Mouse (Mus musculus): ENCODE results near the gene Ndufaf8.

Gene Ndufaf8

DNA sequence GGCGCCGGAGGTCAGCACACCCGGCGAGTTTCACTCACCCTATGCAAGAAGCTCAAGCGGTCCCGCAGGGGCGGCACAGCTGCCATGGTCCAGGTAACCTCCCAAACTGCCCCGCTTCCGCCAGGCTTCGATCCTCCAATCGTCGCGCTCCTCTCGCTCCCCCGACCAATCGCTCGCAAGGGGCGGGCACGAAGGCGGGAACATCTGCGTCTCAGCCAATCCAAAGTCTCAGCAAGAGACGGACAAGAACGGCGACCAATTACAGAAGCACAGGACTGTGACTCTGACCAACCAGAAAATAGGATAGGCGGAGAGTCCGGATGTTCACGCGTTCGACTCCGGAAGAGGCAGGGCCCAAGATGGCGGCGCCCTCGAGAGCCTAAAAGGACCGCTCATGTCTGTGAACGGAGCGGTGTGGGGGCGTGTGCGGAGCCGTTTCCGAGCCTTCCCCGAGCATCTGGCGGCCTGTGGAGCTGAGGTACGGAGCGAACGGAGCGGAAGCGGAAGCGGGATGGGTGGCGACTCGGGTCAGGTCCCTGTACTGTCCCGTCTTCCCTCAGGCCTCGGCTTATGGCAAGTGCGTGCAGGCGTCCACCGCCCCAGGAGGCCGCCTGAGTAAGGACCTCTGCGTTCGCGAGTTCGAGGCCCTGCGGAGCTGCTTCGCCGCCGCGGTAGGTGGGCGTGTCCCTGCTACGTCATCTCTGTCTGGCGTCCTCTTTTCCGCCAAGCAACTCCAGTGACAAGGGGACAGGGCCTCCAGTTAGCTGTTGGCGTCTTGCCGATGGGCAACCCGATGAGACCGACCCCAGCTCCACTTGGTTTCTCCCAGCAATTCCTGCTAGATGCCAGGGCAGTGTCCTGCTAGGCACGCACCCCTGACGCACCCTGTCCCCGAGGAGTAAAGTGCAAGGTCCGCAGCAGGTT is at the start of gene Ndufaf8, which contains the start of gene Tepsin:
Gene Ndufaf8 (plus strand): TSS at position 341 of the 924 bp plus-strand sequence.
Gene Tepsin (minus strand): TSS at position 144 of the 924 bp plus-strand sequence.
- peak; percentile 96 for ATAC-seq (ENCODE audit: low TSS enrichment)

DNA sequence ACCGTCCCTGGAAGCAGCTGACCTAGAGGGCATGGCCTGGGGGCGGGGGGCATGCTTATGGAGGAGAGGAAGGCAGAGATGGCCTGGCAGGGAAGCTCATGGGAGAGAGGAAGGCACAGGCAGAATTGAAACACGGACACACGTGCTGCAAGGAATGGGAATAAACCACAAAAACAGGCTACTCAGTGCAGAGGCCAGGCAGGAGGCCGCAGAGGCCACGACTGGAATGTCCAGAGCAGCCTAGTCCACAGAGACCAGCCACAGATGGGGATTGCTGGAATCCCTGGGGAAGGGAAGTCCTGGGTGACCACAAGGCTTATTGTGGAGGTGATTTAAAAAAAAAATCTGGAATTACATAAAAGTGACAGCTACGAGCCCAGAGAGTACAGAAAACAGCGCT is 49.7 kb upstream of the Ndufaf8 start:
- no peak for ATAC-seq (ENCODE audit: low TSS enrichment)

DNA sequence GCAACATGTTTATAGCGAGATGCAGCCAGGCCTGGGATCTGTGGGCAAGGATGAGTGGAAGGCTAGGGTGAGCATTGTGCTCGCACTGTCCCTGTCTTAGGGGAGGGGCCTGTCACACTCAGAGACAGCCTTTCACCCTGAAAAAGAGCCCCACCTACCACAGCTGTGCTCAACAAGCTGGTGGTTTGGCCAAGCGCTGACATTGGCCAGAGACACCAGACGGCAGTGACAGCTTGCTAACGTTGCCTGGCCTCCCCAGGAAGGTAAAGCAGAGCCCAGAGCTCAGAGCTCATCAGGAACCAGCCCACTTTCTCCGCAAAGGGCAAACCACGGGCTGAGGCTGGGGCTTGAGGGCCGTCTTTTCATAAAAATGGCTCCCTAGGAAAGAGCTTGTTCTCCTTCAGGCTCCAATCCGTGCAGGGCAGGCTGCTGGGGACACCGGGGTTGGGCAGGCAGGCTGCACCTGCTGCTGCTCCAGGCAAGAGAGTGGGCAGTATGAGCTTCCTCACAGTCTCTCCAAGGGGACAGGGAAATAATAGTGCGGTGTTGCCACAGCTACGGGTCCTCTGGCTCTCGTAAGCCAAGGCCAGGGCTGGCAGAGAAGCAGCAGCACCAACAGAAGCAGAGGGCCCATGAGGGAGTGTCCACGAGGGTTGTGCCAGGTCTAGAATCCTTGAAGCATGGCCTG is 47.5 kb upstream of the Ndufaf8 start:
- 0 out of 2 replicates have a peak, but pooled peaks have one; percentile 18 for ATAC-seq (ENCODE audit: low TSS enrichment)

DNA sequence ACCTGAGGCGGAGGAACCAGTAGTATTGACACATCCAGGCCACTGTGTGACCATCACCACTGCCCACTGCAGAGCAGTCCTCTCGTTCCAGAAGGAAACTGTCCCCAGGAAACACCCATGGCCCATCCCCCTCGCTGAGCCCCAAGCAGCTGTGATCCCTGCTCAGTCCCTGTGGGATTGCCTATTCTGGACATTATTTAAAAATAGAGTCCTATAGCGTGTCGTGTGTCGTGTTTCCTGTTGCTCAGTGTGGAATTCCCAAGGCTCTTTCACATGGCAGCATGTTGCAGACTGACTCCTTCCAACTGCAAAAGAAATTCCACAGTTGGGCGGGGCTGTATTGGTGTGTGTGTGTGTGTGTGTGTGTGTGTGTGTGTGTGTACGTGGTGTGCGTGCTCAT is 46.5 kb upstream of the Ndufaf8 start:
- ATAC-seq (ENCODE audit: low TSS enrichment), result no peak

DNA sequence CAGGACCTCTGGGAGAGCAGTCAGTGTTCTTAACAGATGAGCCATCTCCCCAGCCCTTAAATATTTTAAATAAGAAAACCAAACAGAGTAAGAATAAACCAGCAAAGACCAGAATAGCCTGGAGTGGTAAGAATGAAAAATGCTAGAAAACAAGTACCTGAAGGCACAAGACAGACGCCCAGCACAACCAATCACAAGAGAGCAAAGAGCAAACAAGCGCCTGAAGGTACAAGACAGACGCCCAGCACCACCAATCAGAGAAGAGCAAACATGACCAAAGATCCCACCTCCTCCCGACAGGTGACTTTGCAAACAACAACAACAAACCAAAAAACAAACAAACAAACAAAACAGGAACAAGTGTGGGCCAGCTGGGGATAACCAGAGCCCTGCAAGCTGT is 44.9 kb upstream of the Ndufaf8 start:
- ATAC-seq (ENCODE audit: low TSS enrichment), result no peak

DNA sequence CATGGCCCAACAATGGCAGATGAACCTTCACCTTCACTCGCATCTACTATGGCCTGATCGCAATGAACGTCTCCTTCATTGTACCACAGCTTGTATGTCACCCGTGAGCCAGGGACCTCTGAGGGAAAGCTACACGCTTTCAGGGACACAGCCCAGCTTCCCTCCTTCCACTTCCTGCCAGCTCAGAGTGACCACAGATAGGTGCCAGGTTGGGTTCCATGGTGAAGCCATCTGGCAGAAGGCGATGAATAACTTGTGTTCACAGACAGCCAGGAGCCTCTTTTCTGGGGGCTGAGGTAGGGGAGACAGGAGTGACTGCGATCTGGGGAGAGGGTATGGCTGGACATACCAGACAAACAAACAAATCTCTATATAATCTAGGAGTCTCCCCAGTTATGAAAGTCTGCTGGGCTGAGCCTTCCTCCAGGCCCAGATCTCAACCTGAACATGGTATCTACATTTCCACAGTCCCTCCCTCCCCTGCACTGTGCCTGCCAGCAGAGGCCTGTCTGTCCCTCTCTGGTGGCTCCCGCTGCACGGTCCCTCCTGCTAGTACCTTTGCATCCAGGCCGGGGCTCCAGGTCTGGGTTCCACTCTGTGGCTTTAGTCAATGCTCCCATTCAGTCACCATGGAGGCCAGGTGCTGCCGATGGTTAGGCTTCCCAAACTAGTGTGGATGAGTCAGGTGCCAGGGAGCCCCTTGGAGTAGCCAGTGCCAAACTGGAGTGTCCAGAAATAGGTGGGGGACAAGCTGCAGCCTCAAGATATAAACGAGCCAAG is 42.6 kb upstream of the Ndufaf8 start:
- ATAC-seq (ENCODE audit: low TSS enrichment), result no peak

DNA sequence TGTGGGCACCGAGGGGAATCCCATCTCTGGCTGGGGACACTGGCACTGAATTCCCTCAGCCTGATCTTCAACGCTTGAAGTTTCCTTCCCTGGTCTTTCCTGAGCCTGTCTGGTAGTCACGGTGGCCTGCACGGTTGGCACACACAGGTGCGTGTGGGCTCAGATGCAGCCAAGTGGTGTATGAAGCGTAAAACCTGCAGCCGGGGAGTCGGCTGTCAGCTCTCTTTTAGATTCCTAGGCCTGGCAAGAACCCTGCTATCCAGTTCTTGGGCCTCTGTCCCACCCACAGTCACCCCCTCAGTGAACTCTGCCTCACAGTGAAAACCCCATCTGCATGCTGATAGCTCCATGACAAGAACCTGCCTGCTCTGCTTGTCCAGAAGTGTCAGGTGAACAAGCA is 38.1 kb upstream of the Ndufaf8 start:
- no peak for ATAC-seq (ENCODE audit: low TSS enrichment)

DNA sequence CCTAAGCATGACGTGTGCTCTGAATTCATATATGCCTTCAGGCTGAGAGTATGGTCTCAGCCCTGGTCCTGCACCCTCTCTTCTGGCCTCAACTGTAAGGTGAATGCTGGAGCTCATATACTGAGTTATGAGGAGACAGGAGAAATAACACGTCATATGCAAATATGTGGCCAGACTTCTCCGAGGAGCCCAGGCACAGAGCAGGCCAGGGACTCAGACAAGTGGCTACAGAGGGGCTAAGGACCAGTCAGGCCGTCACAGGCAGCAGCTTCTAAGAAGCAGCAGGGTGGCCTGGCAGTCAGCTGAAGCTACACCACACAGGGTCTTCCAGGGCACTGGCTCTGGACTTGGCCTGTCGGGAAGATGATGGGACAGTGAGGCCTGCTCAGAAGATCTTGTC is 35.4 kb upstream of the Ndufaf8 start:
- ATAC-seq (ENCODE audit: low TSS enrichment), result no peak

DNA sequence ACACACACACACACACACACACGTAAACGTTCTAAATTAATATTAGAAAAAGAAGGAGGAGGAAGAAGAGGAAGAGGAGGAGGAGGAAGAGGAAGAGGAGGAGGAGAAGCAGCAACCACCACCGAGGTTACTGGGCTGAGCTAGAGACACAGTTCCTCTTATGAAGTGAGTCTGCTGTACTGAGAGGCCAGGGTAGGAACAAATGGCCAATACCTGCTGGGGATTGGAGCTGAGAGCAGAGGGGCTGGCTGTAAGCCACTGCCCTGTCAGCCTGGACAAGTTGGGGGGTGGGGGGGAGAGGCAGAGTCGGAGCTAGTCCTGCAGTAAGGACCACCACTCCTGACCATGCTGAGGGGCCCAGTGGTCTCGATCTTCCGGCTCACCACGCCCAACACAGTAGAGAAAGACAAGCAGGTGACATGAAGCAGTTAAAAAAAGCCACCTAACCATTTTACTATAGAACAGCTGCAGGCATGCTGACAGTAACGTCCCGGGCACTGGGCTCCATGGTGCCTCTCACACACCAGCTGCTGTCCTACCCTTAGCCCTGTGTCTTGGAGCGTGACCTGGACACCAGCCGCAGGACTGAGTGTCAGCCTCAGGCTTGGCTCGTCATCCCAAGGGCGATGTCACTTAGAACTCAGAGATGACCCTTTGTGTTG is 34.6 kb upstream of the Ndufaf8 start:
- ATAC-seq (ENCODE audit: low TSS enrichment), result no peak

DNA sequence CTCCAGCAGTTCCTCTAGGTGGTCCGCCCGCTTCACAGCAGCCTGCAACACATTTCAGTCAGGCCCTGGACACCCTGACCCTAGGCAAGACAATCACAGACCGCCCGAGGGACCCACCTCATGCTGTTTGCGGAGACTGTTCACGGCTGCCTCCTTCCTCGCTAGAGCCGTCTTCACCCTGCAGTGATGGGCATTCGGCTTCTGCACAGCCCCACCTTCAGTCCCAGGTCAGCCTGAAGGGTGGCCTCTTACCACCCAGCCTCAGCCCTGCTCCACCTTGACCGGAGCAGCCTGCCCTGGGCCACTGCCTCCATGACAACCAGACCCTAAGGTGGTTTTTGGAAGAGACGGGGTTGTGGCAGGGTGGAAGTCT is 34.1 kb upstream of the Ndufaf8 start:
- no peak for ATAC-seq (ENCODE audit: low TSS enrichment)

DNA sequence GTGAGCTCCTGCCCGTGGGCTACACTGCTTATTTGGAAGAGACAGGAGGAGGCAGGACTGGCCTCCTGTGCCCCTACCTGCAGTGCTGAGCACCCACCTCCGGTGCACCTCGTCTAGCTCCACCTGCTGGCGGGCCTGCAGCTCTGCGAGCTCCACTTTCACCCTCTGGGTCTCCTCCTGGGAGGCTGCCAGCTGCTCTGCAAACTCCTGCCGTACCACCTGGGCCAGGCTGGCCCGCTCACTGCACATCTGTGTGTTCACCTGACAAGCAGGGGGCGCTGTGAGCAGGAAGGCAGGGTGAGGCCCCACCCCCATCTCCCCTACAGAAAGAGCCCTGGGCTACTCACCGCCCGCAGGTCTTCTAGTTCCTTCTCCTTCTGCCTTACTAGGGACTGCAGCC is 33.4 kb upstream of the Ndufaf8 start:
- ATAC-seq (ENCODE audit: low TSS enrichment), result peak; percentile 68; the same call in 1 of the 2 replicates

DNA sequence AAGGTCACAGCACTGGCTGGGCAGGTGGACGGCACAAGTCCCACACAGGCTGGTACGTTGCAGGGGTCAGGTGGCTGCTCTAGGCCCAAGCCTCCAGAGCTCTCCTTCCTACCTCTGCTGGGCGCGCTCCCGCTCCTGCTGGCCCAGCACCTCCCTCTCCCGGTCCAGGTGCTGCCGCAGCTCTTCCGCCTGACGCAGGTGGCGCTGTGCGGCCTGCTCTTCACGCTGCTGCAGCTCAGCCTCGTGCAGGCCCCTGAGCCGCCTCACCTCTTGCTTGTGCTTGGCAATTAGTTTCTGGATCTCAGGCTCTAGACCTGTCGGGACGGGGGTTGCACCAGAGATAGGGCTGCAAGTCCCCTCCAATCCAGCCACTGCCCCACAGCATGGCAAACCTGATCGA is 30.9 kb upstream of the Ndufaf8 start:
- no peak for ATAC-seq (ENCODE audit: low TSS enrichment)

DNA sequence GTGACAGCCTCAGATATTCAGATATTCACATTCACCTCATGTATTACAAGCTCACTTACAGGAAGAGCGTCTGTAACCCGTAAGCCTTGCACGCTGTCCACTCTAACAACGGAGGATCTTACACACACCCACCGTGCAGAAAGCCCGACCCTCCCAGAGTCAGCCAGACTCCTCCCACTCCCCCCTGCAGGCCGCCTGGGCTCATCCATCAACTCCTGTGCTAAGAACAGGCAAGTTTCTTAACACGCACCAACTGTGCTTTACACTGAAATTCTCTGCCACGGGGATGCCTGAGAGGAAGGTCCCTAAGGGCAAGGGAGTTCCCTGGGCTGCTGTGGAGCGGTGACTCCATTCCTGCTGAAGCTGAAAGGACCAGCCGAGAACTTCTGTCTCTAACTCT is 29.5 kb upstream of the Ndufaf8 start:
- ATAC-seq (ENCODE audit: low TSS enrichment), result no peak

DNA sequence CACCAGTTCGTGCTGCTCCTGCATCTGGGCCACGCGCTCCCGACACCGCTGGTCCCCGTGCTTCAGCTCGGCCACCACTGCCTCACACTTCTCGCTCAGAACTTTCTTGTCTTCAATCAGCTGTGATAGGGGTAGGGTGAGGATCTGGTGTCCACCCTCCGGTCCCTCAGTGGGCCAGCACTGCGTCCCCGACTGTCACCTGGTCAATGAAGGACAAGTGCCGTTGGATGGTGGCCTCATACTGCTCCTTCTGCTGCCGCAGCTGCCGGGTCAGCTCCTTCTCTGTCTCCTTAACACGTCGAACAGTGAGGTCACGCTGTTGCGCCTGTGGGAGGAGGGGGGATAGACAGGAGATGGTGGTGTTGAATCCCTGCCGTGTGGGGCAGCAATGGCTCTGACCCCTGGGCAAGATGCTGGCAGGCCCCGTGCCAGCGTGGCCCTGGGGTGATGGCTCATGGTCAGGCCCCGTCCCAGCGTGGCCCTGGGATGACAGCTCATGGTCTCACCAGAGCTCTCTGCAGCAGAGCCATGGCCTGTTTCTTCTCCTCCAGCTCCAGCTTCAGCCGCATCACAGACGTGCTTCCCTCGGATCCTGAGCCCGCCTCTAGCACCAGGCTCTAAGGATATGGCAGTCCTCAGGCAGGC is 28.3 kb upstream of the Ndufaf8 start:
- ATAC-seq (ENCODE audit: low TSS enrichment), result no peak

DNA sequence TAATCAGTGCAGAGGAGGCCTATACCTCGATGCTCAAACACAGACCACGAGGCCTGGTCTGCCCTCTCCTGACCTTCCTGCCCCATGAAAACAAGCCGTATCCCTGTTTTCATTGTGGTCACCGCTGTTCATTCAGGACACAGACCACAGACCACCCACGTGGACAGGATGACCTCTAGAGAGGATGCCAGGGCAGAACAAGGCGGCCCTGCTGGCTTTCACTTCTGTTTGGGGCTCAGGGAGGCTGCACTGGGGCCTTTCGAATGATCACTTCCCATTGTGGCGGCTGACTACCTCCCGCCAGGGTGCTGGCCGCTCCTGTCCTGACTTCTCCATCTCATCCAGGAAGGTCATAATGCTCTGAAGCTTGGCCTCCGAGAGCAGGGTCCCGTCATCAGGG is 27.7 kb upstream of the Ndufaf8 start:
- no peak for ATAC-seq (ENCODE audit: low TSS enrichment)

DNA sequence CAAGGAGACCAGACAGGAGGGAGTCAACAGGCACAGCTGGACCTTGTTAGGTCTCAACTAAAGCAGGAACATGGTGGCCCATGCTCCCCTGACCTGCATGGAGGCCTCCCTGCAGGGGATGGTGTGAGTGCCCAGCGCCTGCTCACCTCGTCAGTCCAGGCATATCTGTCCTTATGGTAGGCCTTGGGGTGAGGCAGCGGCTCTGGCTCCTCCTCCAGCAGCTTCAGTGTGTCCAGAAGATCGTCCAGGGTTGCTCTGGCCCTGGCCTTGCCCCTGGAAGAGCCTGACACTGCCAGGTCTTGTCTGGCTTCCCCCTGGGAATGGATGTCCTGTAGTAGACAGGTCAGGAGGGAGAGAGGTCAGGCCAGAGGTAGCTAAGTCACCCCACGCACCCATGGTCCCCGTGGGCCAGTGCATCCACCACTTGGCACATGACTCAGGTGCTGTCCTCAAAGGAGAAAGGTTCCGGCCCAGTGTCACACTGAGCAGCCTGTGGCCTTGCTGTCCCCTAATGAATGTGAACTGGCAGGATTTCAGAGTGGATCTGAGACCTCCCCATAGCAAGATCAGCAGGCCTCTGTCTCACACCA is 26.9 kb upstream of the Ndufaf8 start:
- no peak for ATAC-seq (ENCODE audit: low TSS enrichment)

DNA sequence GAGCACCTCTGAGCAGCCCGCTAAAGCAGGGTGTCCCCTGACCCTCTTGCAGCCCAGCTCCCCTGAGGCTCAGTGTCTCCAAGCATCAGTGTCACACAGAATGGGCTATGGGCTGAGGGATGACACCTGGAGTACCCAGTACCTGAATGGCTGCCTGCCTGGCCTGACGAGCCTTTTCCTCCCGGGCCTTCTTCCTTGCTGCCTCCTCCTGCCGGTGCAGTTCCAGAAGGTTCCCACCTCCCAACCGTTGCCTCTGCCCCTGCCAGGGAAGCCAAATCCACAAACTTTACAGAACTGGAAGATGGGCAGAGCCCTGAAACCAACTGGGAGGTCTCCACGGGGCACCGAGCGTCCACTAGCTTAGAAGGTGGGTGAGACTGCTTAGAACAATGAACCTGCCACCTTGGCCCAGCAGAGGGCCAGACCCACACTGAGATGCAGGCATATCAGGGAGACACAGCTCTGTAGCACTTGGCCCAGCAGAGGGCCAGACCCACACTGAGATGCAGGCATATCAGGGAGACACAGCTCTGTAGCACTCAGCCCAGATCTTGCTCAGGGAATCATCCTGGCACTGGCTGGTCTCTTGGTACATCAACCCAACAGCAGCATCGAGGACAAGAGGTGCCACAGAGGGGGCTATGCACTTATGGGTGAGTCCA is 25.6 kb upstream of the Ndufaf8 start:
- no peak for ATAC-seq (ENCODE audit: low TSS enrichment)

DNA sequence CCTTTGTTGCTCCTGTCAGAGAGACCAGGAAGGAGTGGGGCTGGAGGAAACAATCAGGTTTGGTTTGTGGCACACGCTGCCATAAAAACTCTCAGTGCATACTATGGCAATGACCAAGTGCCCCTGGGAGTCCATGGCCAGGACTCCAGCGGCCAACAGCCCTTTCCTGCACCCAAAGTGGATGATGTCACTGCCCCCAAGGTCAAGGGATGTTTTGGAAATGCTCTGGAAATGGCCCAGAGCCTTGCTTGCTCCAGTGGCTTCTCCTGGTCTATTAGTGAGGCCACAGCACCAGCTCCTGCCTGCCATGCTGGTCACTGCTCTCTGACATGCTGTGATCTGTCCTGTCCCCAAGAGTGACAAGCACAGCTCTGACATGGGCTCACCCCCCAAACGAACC is 22.5 kb upstream of the Ndufaf8 start:
- no peak for ATAC-seq (ENCODE audit: low TSS enrichment)

DNA sequence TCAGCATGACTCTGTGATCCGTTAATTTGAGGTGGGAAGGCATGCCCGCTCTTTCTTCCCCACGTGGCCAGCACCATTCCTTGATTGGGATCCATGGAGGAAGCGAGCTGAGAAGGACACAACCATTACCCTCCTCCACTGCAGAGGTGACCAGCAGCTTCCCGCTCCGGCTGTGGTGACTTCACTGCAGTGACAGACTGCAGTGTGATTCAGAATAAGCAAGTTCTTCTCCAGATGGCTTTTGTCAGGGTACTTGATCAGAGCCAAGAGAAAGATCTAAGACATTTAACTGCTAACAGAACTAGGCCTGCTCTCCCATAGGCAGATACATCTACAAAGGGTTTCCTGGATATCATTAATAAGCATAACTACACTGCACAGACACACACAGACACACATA is 18.4 kb upstream of the Ndufaf8 start:
- peak; percentile 52; the same call in 1 of the 2 replicates for ATAC-seq (ENCODE audit: low TSS enrichment)

Measured in frontal cortex, adult (tissue).